Mouse (Mus musculus): ENCODE results near the gene Grin3b.

- TF ChIP-seq CTCF (IDR thresholded peaks at IDR 0.05; ENCODE audit: control insufficient read depth, insufficient read depth, low read length) (no peak), POLR2A (IDR thresholded peaks at IDR 0.05; ENCODE audit: borderline replicate concordance, control insufficient read depth, low read depth, low read length) (no peak)
Measured at GRCm38 (mm10) chr10:80002829-80003228, 32.3 kb downstream of the Grin3b start.

All from bone marrow, adult 2 months (tissue).